Mouse (Mus musculus) regulatory T cell (primary cell): ENCODE results near the gene Lmx1b.

ENCODE experiments used
- in situ Hi-C: fragments of 300-600 bp; cut with MboI, MseI; formaldehyde crosslinking; loops from one replicate; pipeline ENCODE4 v1.15.1; 2025; ENCODE audit warnings: high pct_unique_total_duplicates

Gene Lmx1b

DNA sequence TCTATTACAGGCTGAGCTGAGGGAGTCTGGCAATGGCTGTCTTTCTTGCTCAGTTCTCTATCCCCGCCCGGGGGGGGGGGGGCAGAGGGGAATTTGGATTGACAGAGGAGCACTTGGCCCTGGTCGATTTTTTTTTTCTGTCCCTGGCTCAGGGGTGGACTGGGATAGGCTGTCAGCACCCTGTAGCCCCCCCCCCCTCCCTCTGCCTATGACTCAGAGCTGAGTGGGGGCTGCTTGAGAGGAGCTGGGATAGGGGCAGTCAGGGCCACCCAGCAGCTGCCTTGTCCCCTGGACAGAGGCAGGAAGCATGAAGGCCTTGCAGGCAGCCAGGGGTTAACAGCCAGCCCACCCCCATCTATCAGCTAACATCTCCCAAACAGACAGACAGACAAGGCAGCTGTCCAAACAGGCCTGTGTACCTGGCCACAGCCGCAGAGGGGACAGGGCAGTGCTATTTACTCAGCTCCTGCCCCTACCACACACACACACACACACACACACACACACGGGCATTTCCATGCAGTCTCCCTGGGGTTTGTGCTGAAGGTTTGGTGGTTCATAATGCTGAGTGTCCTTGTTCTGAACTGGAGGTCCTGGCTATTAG, 57.8 kb downstream of the Lmx1b start:
- in situ Hi-C loops, result no loop called here

DNA sequence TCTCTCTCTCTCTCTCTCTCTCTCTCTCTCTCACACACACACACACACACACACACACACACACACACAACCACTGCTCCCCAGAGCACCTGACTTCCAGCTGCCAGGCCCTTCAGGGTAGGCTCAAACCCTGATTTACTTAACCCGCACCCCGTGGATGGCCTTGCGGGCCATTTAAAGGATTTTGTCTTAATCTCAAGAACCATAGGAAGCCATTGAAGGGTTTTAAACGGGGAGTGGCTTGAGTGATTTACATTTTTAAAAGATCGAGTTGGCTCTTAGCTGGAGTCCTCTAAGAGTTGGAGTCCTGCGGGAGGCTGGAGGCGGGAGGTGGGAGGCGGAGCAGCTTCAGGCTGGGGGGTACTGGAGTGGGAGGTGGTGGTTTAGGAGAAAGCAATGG, 58.4 kb downstream of the Lmx1b start:
- in situ Hi-C loops, result no loop called here

DNA sequence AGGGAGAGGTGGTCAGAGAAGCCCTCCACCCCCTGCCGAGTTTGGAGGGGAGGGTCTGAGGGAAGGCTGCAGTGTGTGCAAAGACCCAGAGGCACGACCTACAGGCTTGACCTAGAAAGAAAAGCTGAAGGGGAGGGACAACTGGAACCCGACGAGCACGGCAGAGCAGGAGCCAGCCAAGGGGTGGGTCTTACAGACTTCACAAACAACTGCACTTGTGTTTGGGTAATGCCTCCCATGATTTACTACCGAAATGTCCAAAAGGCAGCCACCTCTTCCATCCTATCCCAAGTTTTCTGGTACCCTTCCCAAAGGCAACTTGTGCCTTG, 58.9 kb downstream of the Lmx1b start:
- in situ Hi-C loops, result no loop called here

DNA sequence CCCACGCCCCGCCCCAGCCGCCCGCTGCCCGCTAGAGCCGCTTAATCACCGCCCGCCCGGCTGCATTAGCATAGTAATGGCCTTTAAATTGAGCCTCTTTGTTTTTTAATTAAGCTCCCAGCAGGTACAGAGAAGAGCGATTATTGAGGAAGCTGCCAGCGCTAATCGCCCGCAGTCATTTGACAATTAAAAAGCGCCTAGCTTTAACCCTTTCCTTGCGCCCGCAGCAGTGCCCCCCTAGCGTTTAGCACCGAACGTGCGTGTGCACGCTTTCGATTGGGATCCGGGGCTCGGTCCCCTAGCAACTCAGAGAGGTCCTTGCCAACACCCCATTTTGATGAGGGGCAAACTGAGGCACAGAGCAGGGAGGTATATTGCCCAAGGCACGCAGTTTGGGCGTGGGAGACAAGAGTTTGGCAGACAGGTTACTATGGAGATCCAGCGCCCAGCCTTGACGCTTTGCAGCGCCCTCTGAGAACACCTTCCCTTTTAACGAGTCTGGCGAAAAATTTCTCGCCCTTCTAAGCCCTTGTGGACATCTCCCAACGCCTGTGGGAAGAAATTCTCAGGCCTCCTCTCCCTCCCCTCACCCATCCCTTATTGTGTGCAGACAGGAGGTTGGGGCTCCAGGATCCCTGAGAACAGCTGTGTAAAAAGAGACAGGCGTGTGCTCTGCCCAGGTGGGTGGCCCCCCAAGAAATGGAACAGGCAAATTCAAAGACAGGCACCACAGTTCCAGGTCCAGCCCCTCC, 59.4 kb downstream of the Lmx1b start:
- in situ Hi-C loops, result no loop called here

DNA sequence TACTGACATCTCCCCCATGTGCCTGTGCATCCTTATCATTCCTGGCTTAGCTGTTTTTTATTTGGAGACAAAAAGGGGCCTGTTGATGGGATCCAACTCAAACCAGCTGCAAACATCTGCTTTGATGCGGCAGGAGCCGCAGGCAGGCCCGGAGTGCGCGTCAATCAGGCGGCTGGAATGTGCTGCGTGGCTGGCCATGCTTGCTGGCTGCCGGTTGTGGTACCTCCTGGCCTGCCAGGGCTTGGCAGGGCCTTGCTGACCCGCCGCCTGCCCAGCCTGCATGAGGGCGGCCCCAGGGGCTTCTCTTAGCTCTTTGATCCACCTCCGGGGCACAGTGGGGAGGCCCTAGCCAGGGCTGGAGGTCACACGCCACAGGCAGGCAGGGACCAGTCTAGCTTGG, 64.9 kb downstream of the Lmx1b start:
- in situ Hi-C loops, result no loop called here

DNA sequence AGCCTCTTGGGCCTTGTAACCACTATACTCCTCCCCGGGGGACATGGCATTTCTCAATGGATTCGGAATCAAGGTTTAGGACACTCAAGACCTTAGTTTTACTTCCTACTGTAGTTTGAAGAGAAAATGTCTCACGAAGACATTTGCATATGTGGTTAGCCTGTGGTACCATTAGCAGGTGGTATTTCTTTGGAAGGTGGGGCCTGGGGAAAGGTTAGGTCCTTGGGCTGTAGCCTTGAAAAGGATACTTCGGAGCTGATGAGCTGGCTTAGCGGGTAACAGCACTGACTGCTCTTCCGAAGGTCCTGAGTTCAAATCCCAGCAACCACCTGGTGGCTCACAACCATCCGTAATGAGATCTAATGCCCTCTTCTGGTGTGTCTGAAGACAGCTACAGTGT, 67.2 kb downstream of the Lmx1b start:
- in situ Hi-C loops, result no loop called here

DNA sequence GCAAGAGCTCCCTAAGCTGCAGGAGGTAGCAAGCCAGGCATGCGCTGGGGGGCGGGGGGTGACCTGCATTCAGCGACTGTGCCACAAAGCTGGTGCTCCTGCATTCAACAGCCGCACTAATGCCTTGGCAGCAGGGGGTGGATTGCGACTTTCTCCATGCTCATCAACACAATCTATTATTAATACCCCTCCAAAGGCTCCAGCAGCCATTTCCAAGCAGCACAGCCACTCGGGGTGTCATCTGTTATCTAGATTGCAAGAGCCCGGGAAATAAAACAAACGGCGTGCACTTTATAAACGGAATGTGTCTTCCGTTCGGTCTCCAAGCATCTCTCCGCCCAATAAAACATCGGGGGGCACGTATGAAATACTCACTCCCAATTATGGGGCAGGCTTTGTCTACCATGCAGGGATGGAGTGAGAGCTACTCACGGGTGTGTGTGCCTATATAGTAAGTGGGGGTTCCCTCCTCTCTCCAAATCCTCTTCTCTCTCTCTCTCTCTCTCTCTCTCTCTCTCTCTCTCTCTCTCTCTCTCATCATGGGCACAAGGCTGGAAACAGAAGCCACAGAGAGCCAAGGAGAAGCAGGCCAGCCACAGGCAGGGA, 69.0 kb downstream of the Lmx1b start:
- in situ Hi-C loops, result no loop called here

DNA sequence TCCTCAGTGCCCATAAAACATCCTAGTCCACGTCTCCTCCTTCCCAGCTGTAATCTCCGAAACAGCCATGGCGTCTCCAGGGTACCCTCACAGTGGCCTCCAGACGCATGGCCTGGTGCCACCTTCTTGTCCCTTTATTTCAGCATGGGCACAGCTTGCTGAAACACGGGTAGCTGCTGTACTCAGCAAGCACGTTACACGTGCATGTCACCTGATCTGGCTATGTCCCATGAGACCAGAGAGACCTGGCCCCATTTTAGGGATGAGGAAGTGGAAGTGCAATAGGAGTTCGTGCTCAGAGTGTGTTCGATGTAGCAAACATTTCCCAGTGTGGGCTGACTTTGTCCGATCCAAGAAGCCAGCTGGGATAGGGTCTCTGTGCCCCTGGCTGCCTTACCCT, 70.6 kb downstream of the Lmx1b start:
- in situ Hi-C loops, result no loop called here

DNA sequence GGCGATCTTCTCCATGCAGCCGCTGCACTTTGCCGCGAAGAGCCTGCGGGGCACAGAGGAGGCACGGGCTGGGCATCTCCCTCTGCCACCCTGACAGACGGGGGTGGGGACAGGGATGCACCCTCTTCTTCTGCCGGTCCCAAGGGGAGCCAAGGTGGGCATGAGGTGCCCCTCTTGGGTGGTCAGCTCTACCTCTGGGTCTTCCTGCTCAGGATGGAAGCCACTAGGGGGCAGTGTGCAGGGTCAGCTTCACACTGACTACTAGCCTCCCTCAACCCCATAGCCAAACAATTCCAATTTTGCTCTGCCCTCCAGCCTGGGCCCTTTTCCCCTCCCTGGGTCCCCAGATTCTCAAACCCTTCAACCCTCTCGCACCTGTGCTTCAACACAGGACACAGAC, 71.1 kb downstream of the Lmx1b start:
- in situ Hi-C loops, result no loop called here

DNA sequence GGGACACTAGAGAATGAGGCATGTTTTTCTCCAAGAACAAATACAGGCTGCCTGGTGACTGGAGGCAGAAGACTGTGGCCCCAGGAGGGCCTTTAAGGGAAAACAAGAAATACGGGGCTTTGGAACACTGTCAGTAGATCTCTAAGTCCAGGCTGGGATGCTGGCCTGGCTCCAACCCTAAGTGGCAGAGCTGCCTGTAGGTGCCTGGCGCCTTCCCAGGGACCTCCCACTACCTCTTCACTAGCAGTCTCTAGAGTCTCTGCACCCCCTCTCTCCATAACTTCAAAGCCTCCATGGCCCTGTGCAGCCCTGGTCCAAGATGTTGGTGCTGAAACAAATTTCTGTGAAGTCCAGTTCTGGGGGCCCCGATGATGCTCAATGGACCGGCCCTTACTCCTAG, 74.4 kb downstream of the Lmx1b start:
- in situ Hi-C loops, result no loop called here

DNA sequence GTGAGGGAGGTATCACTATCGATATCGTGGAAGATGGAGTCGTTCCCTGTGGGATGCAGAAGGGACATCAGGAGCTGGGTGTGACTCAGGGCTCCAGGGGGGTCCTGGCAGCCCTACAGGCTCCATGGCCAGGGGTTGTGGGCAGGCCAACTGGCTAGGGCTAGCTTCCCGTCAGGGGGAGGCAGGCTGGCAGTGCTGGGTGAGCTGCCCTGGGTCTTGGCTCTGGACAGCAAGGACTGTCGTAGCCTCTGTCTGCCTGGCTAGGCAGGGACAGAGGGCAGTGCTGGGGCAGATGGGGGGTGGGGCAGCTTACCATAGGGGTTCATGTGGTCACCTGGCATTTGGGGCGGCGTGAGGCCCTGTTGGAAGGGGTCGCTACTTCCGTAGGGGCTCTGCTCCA, 75.6 kb downstream of the Lmx1b start:
- in situ Hi-C loops, result no loop called here

DNA sequence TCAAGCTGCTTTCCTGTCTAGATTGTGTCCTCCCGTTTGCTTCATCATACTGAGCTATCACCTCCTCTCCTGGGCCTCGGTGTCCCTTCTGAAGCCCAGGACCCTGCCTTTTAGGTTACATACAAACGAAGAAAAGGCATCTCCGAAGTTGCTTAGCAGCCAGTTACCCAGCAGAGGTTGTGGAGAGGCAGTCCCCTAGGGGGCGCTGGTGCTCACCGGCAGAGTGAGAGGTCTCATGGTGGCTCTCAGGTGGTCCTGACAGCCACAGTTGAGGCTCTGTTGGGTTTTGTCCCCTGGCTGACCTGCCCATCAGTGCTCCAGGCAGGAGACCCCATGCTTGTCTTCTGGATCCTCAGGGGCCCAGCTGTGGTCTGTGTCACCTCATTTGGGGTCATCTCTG, 80.6 kb downstream of the Lmx1b start:
- in situ Hi-C loops, result loop anchor here (5.0 kb wide), 1 partner anchor 67 kb away; no protein-coding TSS in a partner anchor

DNA sequence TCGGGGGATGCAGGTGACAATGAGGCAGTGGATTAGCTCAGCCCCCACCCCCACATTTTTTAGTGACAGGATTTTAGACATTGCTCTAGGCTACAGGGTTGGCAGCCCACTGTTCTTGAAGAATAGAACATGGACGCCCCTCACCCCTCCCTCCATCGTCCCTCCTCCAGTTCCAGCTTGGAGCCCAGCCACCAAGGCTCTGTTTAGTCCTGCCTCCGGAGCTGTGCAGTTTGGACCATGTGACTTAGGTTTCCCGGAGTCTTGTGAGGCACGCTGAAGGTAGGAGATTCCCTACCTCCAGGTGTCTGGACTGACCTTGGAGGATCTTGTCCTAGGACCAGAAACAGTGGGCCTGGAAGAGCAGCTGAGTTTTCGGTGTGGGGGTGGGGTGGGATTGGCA, 81.0 kb downstream of the Lmx1b start:
- in situ Hi-C loops, result loop anchor here (5.0 kb wide), 1 partner anchor 67 kb away; no protein-coding TSS in a partner anchor

DNA sequence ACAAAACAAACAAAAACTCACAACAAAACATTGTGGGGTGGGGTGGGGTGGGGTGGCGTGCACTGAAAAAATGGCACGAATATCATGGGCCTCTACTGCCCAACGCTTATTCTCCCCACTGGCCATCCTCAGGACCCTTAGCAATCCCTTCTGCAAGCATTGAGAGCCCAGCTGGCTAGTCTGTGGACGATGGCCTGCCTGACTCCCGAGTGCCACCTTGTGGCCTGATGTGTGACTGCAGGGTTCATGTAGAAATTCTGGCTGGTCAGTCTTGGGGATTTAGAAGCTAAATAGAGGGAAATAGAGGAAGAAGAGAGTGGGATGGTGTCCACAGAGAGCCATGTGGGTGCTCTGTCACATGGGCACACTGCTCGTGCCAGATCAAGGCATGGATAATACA, 82.1 kb downstream of the Lmx1b start:
- in situ Hi-C loops, result loop anchor here (5.0 kb wide), 1 partner anchor 66 kb away; no protein-coding TSS in a partner anchor

DNA sequence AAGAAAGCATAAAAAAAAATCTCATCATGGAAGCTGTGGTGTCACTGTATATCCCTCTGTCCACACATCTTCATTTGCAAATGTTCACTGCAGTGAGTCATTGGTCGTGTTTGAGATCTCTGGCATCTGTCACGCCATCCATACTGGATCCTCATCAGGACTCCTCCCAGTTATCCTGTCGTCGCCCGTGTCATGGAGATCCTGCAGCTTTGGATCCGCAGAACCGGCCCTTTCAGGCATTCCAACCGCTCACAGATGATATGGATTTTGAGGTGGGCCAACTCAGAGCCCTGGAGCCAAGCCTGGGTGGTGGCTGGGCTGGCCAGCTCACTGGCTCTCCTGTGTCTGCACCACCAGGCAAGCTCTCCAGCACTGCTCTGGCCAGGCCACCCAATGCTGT, 84.7 kb downstream of the Lmx1b start:
- in situ Hi-C loops, result loop anchor here (5.0 kb wide), 1 partner anchor 63 kb away; no protein-coding TSS in a partner anchor

DNA sequence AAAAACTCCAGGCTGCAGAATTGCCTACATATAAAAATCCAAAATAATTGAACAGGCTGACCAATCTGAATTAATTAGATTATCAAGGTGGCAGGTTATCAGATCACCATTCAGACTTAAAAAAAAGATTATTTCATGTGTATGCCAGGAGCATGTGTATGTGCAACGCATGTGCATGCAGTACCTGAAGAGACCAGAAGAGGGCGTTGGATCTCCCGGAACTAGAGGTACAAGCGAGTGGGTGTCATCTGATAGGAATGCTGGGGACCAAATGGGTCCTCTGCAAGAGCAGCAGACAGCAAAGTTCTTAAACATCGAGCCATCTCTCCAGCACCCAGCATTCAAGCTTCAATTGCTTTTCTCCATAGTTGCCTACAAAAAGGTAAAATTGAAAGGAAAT, 87.6 kb downstream of the Lmx1b start:
- in situ Hi-C loops, result no loop called here

DNA sequence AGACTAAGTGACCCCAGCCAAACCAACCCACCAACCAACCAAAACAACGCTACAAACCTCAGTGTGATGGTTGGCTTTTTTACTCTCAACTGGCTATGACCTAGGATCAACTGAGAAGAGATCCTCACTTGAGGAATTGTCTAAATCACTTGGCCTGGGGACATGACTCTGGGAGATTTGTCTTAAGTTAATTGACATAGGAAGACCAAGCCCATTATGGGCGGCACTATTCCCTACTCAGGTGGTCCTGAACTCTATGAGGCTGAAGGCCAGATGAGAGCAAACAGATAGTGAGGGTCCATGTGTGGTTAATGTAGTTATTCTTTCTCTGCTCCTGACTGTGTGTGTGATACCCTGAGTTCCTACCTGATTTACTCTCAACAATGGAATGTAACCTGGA, 92.7 kb downstream of the Lmx1b start:
- in situ Hi-C loops, result no loop called here

DNA sequence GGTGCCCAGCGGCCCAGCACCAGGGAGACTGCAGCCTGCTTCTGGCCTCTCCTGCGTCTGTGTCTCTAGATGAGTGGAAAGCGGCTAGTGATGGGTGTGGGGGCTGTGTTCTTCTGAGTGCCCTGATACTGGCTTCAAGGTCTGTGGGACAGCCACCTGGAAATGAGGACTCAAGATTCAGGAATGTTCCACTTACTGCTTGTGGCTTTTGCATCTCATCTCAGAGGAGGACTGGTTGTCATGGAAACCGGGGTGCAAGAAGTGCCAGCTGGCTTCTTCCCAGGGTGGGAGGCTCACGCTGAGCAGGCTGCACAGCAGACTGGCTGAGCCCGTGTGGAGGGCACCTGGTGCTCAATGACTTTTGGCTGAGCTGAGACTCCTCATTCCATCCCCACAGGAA, 93.4 kb downstream of the Lmx1b start:
- in situ Hi-C loops, result no loop called here

DNA sequence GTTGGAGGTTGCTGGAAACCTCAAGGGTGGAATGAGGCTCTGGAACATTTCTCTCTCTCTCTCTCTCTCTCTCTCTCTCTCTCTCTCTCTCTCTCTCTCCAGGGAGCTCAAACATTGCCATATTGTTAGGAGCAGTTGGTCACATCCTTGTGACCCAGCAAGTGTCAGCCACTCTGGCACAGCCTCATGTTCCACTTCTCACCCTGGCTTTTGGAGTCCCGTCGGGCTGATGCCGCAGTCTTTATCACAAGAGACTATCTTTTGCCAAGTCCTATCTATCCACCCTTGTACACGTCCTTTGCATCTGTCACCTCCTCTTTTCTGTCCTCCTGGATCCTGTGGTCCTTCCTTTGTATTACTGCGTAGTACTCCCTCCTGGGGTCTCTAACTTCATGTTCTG, 94.3 kb downstream of the Lmx1b start:
- in situ Hi-C loops, result no loop called here

DNA sequence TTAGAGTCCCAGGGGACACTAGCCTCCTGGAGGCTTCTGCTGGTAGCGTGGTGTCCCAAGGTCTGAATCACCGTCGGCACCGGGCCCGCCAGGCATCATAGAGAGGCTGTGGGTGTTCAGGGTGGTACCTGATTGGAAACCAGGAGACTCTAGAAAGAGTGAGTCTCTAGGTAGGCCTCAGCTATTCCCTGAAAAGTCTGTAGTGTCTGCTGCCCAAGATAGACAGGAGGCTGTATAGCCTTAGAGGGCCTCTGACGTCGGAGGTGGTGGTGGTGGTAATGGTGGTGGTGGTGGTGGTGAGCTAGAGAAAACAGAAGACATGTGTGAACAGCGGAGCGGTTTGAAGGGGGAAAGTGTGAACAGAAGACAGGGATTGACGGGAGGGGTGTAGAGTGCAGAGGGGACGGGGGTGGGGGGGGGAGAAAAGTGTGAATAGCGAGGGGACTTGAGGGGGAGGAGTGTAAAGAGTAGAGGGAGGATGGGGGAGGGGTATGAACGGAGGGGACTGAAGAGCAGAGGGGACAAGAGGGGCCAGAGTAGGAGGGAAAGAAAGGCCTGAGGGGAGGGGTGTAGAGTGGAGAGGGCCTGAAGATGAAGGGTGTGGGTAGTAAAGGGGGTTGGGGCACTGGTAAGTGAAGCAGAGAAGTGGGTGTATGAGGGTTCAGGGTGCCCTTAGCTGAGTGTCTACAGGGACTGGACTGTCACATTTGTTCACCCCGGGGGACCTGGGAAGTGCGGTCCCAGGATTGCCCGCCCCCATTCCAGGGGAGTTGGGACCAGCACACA, 95.3 kb downstream of the Lmx1b start:
- in situ Hi-C loops, result no loop called here

DNA sequence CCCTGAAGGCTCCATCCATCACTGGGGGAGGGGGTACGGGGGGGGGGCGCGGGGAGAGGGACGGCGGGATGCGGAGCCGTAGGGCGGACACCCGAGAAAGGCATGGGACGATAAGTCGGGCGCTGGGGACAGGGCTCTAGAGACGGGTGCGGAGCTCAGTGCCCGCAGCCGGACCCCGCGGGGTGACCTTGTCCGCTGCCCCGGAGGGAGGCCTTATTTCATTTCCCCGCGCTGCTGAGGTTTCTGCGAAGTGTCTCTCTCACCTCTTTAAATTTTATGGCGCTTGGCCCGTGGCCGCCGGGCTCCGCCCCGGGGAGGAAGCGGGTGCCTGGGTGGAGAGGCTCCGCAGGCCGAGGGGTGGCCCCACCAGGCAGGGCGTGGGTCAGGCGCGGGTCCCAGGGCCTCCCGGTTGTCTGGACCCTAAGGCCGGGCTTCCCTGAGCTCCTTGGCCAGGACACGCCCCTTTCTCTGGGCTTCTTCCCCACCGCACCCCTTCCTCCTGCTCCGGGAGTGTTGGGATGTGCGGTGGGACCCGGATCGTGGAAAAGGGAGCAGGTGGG, 96.0 kb downstream of the Lmx1b start:
- in situ Hi-C loops, result no loop called here
